Mouse (Mus musculus) CH12.LX (cell line): ENCODE measurements around the gene Prkn. TPM values are rescaled to one million over a fixed set of nuclear protein-coding genes. Genes with fewer than 3 reads are reported as not detected.

Experiments used
- DNase-seq: peaks from one replicate; pipeline ENCODE4 v3.0.0-alpha.2; 2013; ENCODE audit errors: extremely low read depth
- H3K27ac ChIP-seq: 2 replicates; pipeline ENCODE4 v1.5.1; 2012; ENCODE audit warnings: low read depth, mild to moderate bottlenecking, control low read depth, moderate library complexity; ENCODE audit not compliant: insufficient read depth
- H3K27me3 ChIP-seq: replicated peaks from 2 replicates; pipeline ENCODE3; 2012; ENCODE audit warnings: inconsistent platforms
- H3K36me3 ChIP-seq, 2 experiments: replicated peaks in 1 of 2; 2 replicates each; pipeline versions ENCODE3 to v1.6.1; 2012; ENCODE audit warnings: inconsistent platforms in 1 of 2, low read length in 1 of 2, mild to moderate bottlenecking in 1 of 2, mixed read lengths in 1 of 2, moderate library complexity in 1 of 2; ENCODE audit not compliant: control insufficient read depth in 1 of 2, insufficient read depth in 1 of 2
- H3K4me1 ChIP-seq, 2 experiments: 2 replicates each; pipeline ENCODE4 v1.6.1; 2012; ENCODE audit warnings: inconsistent platforms in 1 of 2, moderate library complexity in 1 of 2; ENCODE audit not compliant: insufficient read depth in 2 of 2, control insufficient read depth in 1 of 2
- H3K4me2 ChIP-seq: 2 replicates; pipeline ENCODE4 v1.6.1; 2012; ENCODE audit warnings: low read depth, mild to moderate bottlenecking, control low read depth; ENCODE audit not compliant: poor library complexity, insufficient read depth, severe bottlenecking
- H3K4me3 ChIP-seq, 3 experiments: fragments of 150-350 bp in 1 of 3; sonication (generic) in 1 of 3; replicated peaks in 1 of 3; 2 replicates each; pipeline versions ENCODE3 to v1.5.1; 2011 to 2012; ENCODE audit warnings: low read depth in 2 of 3, low read length in 2 of 3, mild to moderate bottlenecking in 2 of 3, moderate library complexity in 2 of 3, control low read depth in 1 of 3, improper control_type of control experiment in 1 of 3, inconsistent platforms in 1 of 3, mixed read lengths in 1 of 3; ENCODE audit not compliant: poor library complexity in 1 of 3
- H3K79me2 ChIP-seq: replicated peaks from 2 replicates; pipeline ENCODE4 v1.6.1; 2012; ENCODE audit warnings: mild to moderate bottlenecking, moderate library complexity; ENCODE audit not compliant: control insufficient read depth, poor library complexity, insufficient read depth, severe bottlenecking; ENCODE audit errors: extremely low read depth
- H3K9ac ChIP-seq: 2 replicates; pipeline ENCODE4 v1.6.1; 2012; ENCODE audit warnings: low read depth, mild to moderate bottlenecking, control low read depth, moderate library complexity; ENCODE audit not compliant: insufficient read depth
- H3K9me3 ChIP-seq: replicated peaks from 2 replicates; pipeline ENCODE3; 2012; ENCODE audit warnings: low read length, inconsistent platforms, mixed read lengths
- BHLHE40 ChIP-seq: IDR thresholded peaks from 2 replicates; pipeline ENCODE4 v1.6.1; 2011; ENCODE audit warnings: mild to moderate bottlenecking, low read depth, low read length, improper control_type of control experiment
- CTCF ChIP-seq, 2 experiments: IDR thresholded peaks in 1 of 2; conservative IDR thresholded peaks in 1 of 2; 2 replicates each; pipeline ENCODE4 v1.5.1; 2011 to 2012; ENCODE audit warnings: low read depth in 2 of 2, low read length in 2 of 2, improper control_type of control experiment in 1 of 2, inconsistent platforms in 1 of 2, mild to moderate bottlenecking in 1 of 2, moderate library complexity in 1 of 2
- ELF1 ChIP-seq: IDR thresholded peaks from 2 replicates; pipeline ENCODE4 v1.6.1; 2014; ENCODE audit warnings: low read depth, mild to moderate bottlenecking, inconsistent platforms, low read length, improper control_type of control experiment
- EP300 ChIP-seq: IDR thresholded peaks from 2 replicates; pipeline ENCODE4 v1.6.1; 2011; ENCODE audit warnings: low read length, improper control_type of control experiment
- ETS1 ChIP-seq: conservative IDR thresholded peaks from 2 replicates; pipeline ENCODE4 v1.6.1; 2012; ENCODE audit warnings: low read depth, mild to moderate bottlenecking, inconsistent platforms, low read length, improper control_type of control experiment, moderate library complexity
- GABPA ChIP-seq: IDR thresholded peaks from 2 replicates; pipeline ENCODE4 v1.6.1; 2012; ENCODE audit warnings: low read depth, low read length, improper control_type of control experiment, inconsistent platforms; ENCODE audit not compliant: insufficient replicate concordance
- HCFC1 ChIP-seq: IDR thresholded peaks from 2 replicates; pipeline ENCODE4 v1.6.1; 2012; ENCODE audit warnings: low read depth, mild to moderate bottlenecking, inconsistent platforms, low read length, improper control_type of control experiment
- IRF4 ChIP-seq: IDR thresholded peaks from 2 replicates; pipeline ENCODE4 v1.6.1; 2014; ENCODE audit warnings: low read depth, mild to moderate bottlenecking, inconsistent platforms, low read length, improper control_type of control experiment
- JUN ChIP-seq: IDR thresholded peaks from 2 replicates; pipeline ENCODE4 v1.6.1; 2011; ENCODE audit warnings: low read depth, mild to moderate bottlenecking, low read length, improper control_type of control experiment, moderate library complexity; ENCODE audit not compliant: insufficient read depth
- KAT2A ChIP-seq: IDR thresholded peaks from 2 replicates; pipeline ENCODE4 v1.6.1; 2012; ENCODE audit warnings: low read length, improper control_type of control experiment, inconsistent platforms; ENCODE audit not compliant: insufficient replicate concordance
- MAFK ChIP-seq: IDR thresholded peaks from 2 replicates; pipeline ENCODE4 v1.6.1; 2011; ENCODE audit warnings: low read length, improper control_type of control experiment; ENCODE audit not compliant: insufficient replicate concordance
- MEF2A ChIP-seq: IDR thresholded peaks from 2 replicates; pipeline ENCODE4 v1.6.1; 2014; ENCODE audit warnings: low read depth, mild to moderate bottlenecking, inconsistent platforms, low read length, improper control_type of control experiment, borderline replicate concordance
- MXI1 ChIP-seq: IDR thresholded peaks from 2 replicates; pipeline ENCODE4 v1.6.1; 2011; ENCODE audit warnings: mild to moderate bottlenecking, low read depth, low read length, improper control_type of control experiment
- NELFE ChIP-seq: IDR thresholded peaks from 2 replicates; pipeline ENCODE4 v1.6.1; 2011; ENCODE audit warnings: low read depth, low read length, improper control_type of control experiment
- NRF1 ChIP-seq: IDR thresholded peaks from 2 replicates; pipeline ENCODE4 v1.6.1; 2014; ENCODE audit warnings: low read depth, mild to moderate bottlenecking, inconsistent platforms, low read length, improper control_type of control experiment, moderate library complexity
- PAX5 ChIP-seq: IDR thresholded peaks from 2 replicates; pipeline ENCODE4 v1.6.1; 2012; ENCODE audit warnings: low read length, inconsistent platforms, mixed read lengths
- POLR2AphosphoS2 ChIP-seq: IDR thresholded peaks from 2 replicates; pipeline ENCODE4 v1.6.1; 2011; ENCODE audit warnings: low read depth, low read length, improper control_type of control experiment
- RCOR1 ChIP-seq: conservative IDR thresholded peaks from 2 replicates; pipeline ENCODE4 v1.6.1; 2012; ENCODE audit warnings: low read depth, mild to moderate bottlenecking, inconsistent platforms, low read length, improper control_type of control experiment
- UBTF ChIP-seq: IDR thresholded peaks from 2 replicates; pipeline ENCODE4 v1.6.1; 2012; ENCODE audit warnings: low read depth, mild to moderate bottlenecking, inconsistent platforms, low read length, improper control_type of control experiment, moderate library complexity
- USF1 ChIP-seq: IDR thresholded peaks from 2 replicates; pipeline ENCODE4 v1.6.1; 2014; ENCODE audit warnings: low read depth, mild to moderate bottlenecking, inconsistent platforms, low read length, improper control_type of control experiment
- USF2 ChIP-seq: conservative IDR thresholded peaks from 2 replicates; pipeline ENCODE4 v1.6.1; 2011; ENCODE audit warnings: low read depth, low read length, improper control_type of control experiment
- ZC3H11A ChIP-seq: IDR thresholded peaks from 2 replicates; pipeline ENCODE4 v1.6.1; 2012; ENCODE audit warnings: low read depth, mild to moderate bottlenecking, inconsistent platforms, low read length, improper control_type of control experiment
- ZKSCAN1 ChIP-seq: IDR thresholded peaks from 2 replicates; pipeline ENCODE4 v1.6.1; 2012; ENCODE audit warnings: low read depth, inconsistent platforms, low read length, improper control_type of control experiment, borderline replicate concordance
- ZMIZ1 ChIP-seq: IDR thresholded peaks from 2 replicates; pipeline ENCODE4 v1.6.1; 2012; ENCODE audit warnings: low read depth, mild to moderate bottlenecking, inconsistent platforms, low read length, improper control_type of control experiment
- ZNF384 ChIP-seq: IDR thresholded peaks from 2 replicates; pipeline ENCODE4 v1.6.1; 2012; ENCODE audit warnings: low read depth, low read length, improper control_type of control experiment, inconsistent platforms
- dilution Hi-C: fragments of 300-500 bp; cut with MboI; formaldehyde crosslinking; loops from 2 replicates; pipeline ENCODE4 v1.14.3; 2020; ENCODE audit warnings: low sequenced_read_pairs; ENCODE audit not compliant: extremely low pct_unique_long_range_greater_than_20kb, extremely low pct_ligation_motif_present
- in situ Hi-C: fragments of 300-500 bp; cut with MboI; formaldehyde crosslinking; loops from 3 replicates; pipeline ENCODE4 v1.14.3; 2019; ENCODE audit warnings: low sequenced_read_pairs, low pct_ligation_motif_present, low pct_unique_long_range_greater_than_20kb, mixed read lengths
- polyA plus RNA-seq: library from polyadenylated mRNA; unstranded; fragments of >175 nt; gene quantifications from 2 replicates; pipeline ENCODE4 v1.2.1, GENCODE M21; 2012; ENCODE audit warnings: low read depth; ENCODE audit not compliant: insufficient read length
- total RNA-seq, 2 experiments: library from RNA; depleted of rRNA; stranded (reverse); fragments of 300-350 nt in 1 of 2; fragments of >200 nt in 1 of 2; gene quantifications; 2 replicates each; pipeline ENCODE4 v1.2.3; 2012 to 2014

The Prkn gene
- total and polyA plus RNA-seq, 3 experiments: 0.08 TPM; not detected in 2

- Histone ChIP-seq H3K9me3 (no peaks in the 10 kb centered on the region), H3K9ac (no peak overlapping the region), H3K36me3 (no peaks in the 10 kb centered on the region), H3K79me2 (no peaks in the 10 kb centered on the region), H3K4me1 (no peaks in the 10 kb centered on the region), H3K27me3 (no peaks in the 10 kb centered on the region), H3K4me3 (no peak overlapping the region), H3K27ac (no peak overlapping the region), H3K4me2 (no peak overlapping the region)
- dilution Hi-C loops (no loop called here), in situ Hi-C loops (no loop called here)
- TF ChIP-seq ETS1: no peak
- no peak for TF ChIP-seq IRF4
- TF ChIP-seq BHLHE40: no peak
- TF ChIP-seq POLR2AphosphoS2: no peak
- TF ChIP-seq ZKSCAN1: no peak
- no peak for TF ChIP-seq EP300
- no peak for TF ChIP-seq USF1
- TF ChIP-seq MXI1: no peak
- TF ChIP-seq UBTF: no peak
- no peak for TF ChIP-seq MEF2A
- TF ChIP-seq NRF1: no peak
- TF ChIP-seq USF2: no peak
- no peak for TF ChIP-seq KAT2A
- no peak for TF ChIP-seq PAX5
- no peak for TF ChIP-seq JUN
- no peak for TF ChIP-seq ELF1
- no peak for DNase-seq
Observed at GRCm38 (mm10) chr17:10882260-10882659, 42.1 kb downstream of the Prkn start.

DNA sequence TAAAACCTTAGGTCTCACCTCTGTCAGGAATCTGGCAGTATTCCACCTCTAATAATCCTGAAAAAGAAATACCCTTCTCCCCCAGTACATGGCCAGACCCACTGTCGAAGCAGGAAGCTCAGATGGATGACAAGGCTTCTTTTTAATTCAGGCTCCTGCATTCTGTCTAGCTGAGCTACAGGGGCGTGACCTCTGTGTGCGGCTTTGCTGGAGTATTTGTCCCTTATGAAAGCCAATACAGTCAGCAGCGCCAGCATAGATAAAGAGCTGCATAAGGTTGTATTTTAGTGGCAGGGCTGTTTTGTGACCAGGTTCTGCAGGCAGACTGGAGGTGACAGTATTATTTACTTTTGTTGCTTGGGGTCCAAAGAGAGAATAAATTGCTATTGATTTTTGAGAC is 47.7 kb downstream of the Prkn start:
- no peak overlapping the region for H3K4me3 ChIP-seq
- in situ Hi-C loops (no loop called here), dilution Hi-C loops (no loop called here)
- H3K9ac ChIP-seq: no peak overlapping the region
- DNase-seq: no peak
- no peaks in the 10 kb centered on the region for H3K36me3 ChIP-seq
- H3K27me3 ChIP-seq: no peaks in the 10 kb centered on the region
- H3K79me2 ChIP-seq: no peaks in the 10 kb centered on the region
- no peaks in the 10 kb centered on the region for H3K4me1 ChIP-seq
- no peak overlapping the region for H3K27ac ChIP-seq
- H3K4me2 ChIP-seq: no peak overlapping the region
- TF ChIP-seq ELF1 (no peak), PAX5 (no peak), HCFC1 (no peak), ZC3H11A (no peak), MAFK (no peak), NELFE (no peak), CTCF (conservative IDR thresholded peaks at IDR 0.05 in 1 of 2, IDR thresholded peaks at IDR 0.05 in 1 of 2; ENCODE audit: low read depth in 2 of 2, low read length in 2 of 2) (no peak), ZNF384 (no peak), POLR2AphosphoS2 (no peak), IRF4 (no peak), RCOR1 (no peak), MEF2A (no peak), JUN (no peak), GABPA (no peak), ZMIZ1 (no peak), ZKSCAN1 (no peak)
- H3K9me3 ChIP-seq: no peaks in the 10 kb centered on the region
